Mouse (Mus musculus): ENCODE measurements around the gene Snrpg. TPM values are rescaled to one million over a fixed set of nuclear protein-coding genes. Genes with fewer than 3 reads are reported as not detected.
A peak's percentile ranks its signal among the peaks of the same experiment; 100 is the strongest.

Snrpg gene
- polyA plus RNA-seq, 1 experiment from 2014 or later = 723 TPM

DNA sequence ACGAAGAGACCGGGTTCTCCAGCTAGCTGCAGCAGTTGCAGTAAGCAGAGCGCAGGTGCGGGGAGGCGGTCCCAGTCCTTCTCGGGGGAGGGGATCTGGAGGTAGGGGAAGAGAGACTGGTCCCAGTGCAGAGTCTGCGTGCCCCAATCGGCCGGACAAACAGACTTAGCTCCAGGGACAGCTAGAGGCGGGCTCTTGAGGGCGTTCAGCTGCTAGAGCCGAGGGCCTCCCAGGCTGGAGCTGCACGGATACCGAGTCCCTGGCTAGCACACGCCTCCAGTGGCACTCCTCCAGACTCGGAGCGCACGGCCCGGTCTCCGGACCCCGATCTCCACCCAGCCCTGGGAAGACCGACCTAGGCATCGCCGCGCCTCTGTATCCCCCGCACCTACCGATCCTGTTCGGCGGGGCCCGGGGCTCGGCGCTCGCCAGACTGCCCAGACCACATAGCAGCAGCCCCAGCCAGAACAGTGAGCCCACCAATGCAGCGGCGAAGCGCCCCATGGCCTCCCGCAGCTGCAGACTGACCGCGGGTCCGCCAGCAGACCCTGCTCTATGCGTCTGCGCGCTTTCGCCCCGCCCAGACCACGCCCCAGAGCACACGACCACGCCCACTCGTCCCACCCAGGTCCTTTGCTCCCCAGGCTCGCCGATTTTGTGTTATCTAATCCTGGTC is 25.6 kb downstream of the Snrpg start, which contains the start of gene Pcyox1:
Gene Pcyox1, minus strand, starts transcription at position 574 of the 676 bp plus-strand sequence.
- H3K4me3 ChIP-seq (ENCODE audit: low read depth, low read length) = peak within 1 kb of the TSS; percentile 87
- peaks cover 20% of the 10 kb centered on the region for H3K36me3 ChIP-seq (ENCODE audit: insufficient read depth)
- no peak for TF ChIP-seq CTCF (IDR thresholded peaks at IDR 0.05; ENCODE audit: low read depth)
- H3K9ac ChIP-seq = peak within 1 kb of the TSS; percentile 82
- no peaks in the 10 kb centered on the region for H3K9me3 ChIP-seq (ENCODE audit: low read depth, low read length)
- H3K4me2 ChIP-seq = peak within 1 kb of the TSS; percentile 94
- 0 out of 2 replicates have a peak, but pooled peaks cover 4% of the 10 kb centered on the region for H3K4me1 ChIP-seq (ENCODE audit: insufficient read depth)
- peak; percentile 96 for DNase-seq
- under 1% methylated on average over 51 of the region's 51 CpGs for WGBS
- H3K27ac ChIP-seq (ENCODE audit: low read depth) = peak within 1 kb of the TSS; percentile 83
- peak; percentile 96 for ATAC-seq (ENCODE audit: insufficient read depth)
- H3K27me3 ChIP-seq (ENCODE audit: insufficient read depth, low read length) = no peaks in the 10 kb centered on the region

- peak overlapping the region; percentile 83 for H3K27ac ChIP-seq (ENCODE audit: low read depth)
- H3K9ac ChIP-seq = peak overlapping the region; percentile 82
- no peaks in the 10 kb centered on the region for H3K9me3 ChIP-seq (ENCODE audit: low read depth, low read length)
- DNase-seq (no peak), ATAC-seq (ENCODE audit: insufficient read depth) (no peak)
- H3K4me3 ChIP-seq (ENCODE audit: low read depth, low read length) = peak overlapping the region; percentile 87
- H3K4me1 ChIP-seq (ENCODE audit: insufficient read depth) = 0 out of 2 replicates have a peak, but pooled peaks cover 4% of the 10 kb centered on the region
- H3K4me2 ChIP-seq = peak overlapping the region; percentile 94
- no peak for TF ChIP-seq CTCF (IDR thresholded peaks at IDR 0.05; ENCODE audit: low read depth)
- 4% methylated on average over 14 of the region's 14 CpGs for WGBS
- peaks cover 13% of the 10 kb centered on the region; the same call in 1 of the 2 replicates for H3K36me3 ChIP-seq (ENCODE audit: insufficient read depth)
- no peaks in the 10 kb centered on the region for H3K27me3 ChIP-seq (ENCODE audit: insufficient read depth, low read length)
These were observed 26.3 kb downstream of the Snrpg start for GRCm38 (mm10) chr6:86397257-86397980.

DNA sequence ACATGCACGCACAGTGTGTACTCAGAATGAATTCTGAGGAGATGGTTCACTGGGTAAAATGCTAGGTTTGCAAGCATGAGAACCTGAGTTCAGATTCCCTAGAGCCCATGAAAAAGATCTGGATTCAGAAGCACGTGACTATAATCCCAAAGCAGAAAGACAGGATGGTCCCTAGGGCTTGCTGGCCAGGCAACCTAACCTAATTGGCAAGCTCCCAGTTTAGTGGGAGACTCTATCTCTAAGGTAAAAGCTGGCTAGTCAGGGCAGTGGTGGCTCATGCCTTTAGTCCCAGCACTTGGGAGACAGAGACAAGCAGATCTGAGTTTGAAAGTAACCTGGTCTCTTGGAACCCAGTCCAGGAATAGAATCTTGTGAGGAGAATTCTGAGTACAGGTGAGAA is 27.9 kb downstream of the Snrpg start:
- no peak for ATAC-seq (ENCODE audit: insufficient read depth)
- Histone ChIP-seq H3K4me3 (ENCODE audit: low read depth, low read length) (no peak overlapping the region), H3K27ac (ENCODE audit: low read depth) (no peak overlapping the region), H3K9me3 (ENCODE audit: low read depth, low read length) (no peaks in the 10 kb centered on the region), H3K36me3 (ENCODE audit: insufficient read depth) (0 out of 2 replicates have a peak, but pooled peaks cover 5% of the 10 kb centered on the region), H3K4me2 (no peak overlapping the region), H3K27me3 (ENCODE audit: insufficient read depth, low read length) (no peaks in the 10 kb centered on the region), H3K9ac (no peak overlapping the region), H3K4me1 (ENCODE audit: insufficient read depth) (0 out of 2 replicates have a peak, but pooled peaks cover 4% of the 10 kb centered on the region)
- no peak for DNase-seq
- no peak for TF ChIP-seq CTCF (IDR thresholded peaks at IDR 0.05; ENCODE audit: low read depth)
- 75% methylated on average over 2 of the region's 2 CpGs for WGBS

DNA sequence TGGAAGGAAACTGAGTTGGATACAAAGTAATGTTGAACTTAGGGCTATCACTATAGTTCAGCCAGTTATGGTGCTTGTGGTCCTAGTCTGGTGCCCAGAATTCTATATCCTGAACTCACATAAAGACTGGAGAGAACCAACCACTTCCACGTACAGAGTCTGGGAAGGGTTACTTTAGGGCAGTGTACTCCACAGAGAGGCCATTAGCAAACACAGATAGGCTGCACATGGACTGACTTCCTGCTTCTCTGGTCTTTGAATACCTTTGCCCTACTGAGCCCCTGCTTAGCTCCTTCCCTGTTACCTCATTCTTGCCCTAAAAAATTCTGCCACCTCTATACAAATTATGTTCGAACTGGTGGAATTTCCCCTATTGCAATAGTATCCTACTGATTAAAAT is 28.9 kb downstream of the Snrpg start:
- H3K4me3 ChIP-seq (ENCODE audit: low read depth, low read length) = no peak overlapping the region
- WGBS = 73% methylated on average over 2 of the region's 2 CpGs
- no peaks in the 10 kb centered on the region for H3K9me3 ChIP-seq (ENCODE audit: low read depth, low read length)
- 0 out of 2 replicates have a peak, but pooled peaks cover 4% of the 10 kb centered on the region for H3K4me1 ChIP-seq (ENCODE audit: insufficient read depth)
- H3K27ac ChIP-seq (ENCODE audit: low read depth) = no peak overlapping the region
- no peaks in the 10 kb centered on the region for H3K36me3 ChIP-seq (ENCODE audit: insufficient read depth)
- ATAC-seq (ENCODE audit: insufficient read depth) (no peak), DNase-seq (no peak)
- no peak overlapping the region for H3K9ac ChIP-seq
- no peaks in the 10 kb centered on the region for H3K27me3 ChIP-seq (ENCODE audit: insufficient read depth, low read length)
- H3K4me2 ChIP-seq = no peak overlapping the region
- TF ChIP-seq CTCF (IDR thresholded peaks at IDR 0.05; ENCODE audit: low read depth) = no peak

- peak; percentile 92 for DNase-seq
- Histone ChIP-seq H3K27ac (ENCODE audit: low read depth) (no peak overlapping the region), H3K27me3 (ENCODE audit: insufficient read depth, low read length) (no peaks in the 10 kb centered on the region), H3K4me3 (ENCODE audit: low read depth, low read length) (peak overlapping the region; percentile 23), H3K9ac (peak overlapping the region; percentile 29; the same call in 1 of the 2 replicates), H3K4me2 (peak overlapping the region; percentile 58), H3K4me1 (ENCODE audit: insufficient read depth) (no peaks in the 10 kb centered on the region), H3K36me3 (ENCODE audit: insufficient read depth) (no peaks in the 10 kb centered on the region), H3K9me3 (ENCODE audit: low read depth, low read length) (no peaks in the 10 kb centered on the region)
- WGBS = 3% methylated on average over 9 of the region's 9 CpGs
- peak; percentile 68 for TF ChIP-seq CTCF (IDR thresholded peaks at IDR 0.05; ENCODE audit: low read depth)
- ATAC-seq (ENCODE audit: insufficient read depth) = peak; percentile 22; the same call in 1 of the 2 replicates
These were observed 29.9 kb downstream of the Snrpg start for GRCm38 (mm10) chr6:86400972-86401371.

GRCm38 (mm10) chr6:86402681-86403607 is 31.8 kb downstream of the Snrpg start:
- peak; percentile 67 for DNase-seq
- no peak for TF ChIP-seq CTCF (IDR thresholded peaks at IDR 0.05; ENCODE audit: low read depth)
- ATAC-seq (ENCODE audit: insufficient read depth) = no peak
- H3K9me3 ChIP-seq (ENCODE audit: low read depth, low read length) = no peaks in the 10 kb centered on the region
- H3K4me1 ChIP-seq (ENCODE audit: insufficient read depth) = no peaks in the 10 kb centered on the region
- H3K27ac ChIP-seq (ENCODE audit: low read depth) = no peak overlapping the region; the same call in 1 of the 2 replicates
- peak overlapping the region; percentile 42; the same call in 1 of the 2 replicates for H3K9ac ChIP-seq
- H3K36me3 ChIP-seq (ENCODE audit: insufficient read depth) = peaks cover 10% of the 10 kb centered on the region
- WGBS = 32% methylated on average over 12 of the region's 12 CpGs
- peak overlapping the region; percentile 78 for H3K4me3 ChIP-seq (ENCODE audit: low read depth, low read length)
- H3K27me3 ChIP-seq (ENCODE audit: insufficient read depth, low read length) = no peaks in the 10 kb centered on the region
- H3K4me2 ChIP-seq = peak overlapping the region; percentile 76
